Mouse (Mus musculus) cerebellum, adult (tissue): ENCODE measurements at regions not wholly inside any gene's neighbourhood (a gene's known extent, or its start where the extent isn't known, plus 50 kb on each side); places are given as distances from the start of the nearest gene placed in this dataset.
A peak's percentile ranks its signal among the peaks of the same experiment; 100 is the strongest.

ENCODE experiments used
- ATAC-seq: cut with Nextera tagmentation; 2 replicates; pipeline ENCODE4 v1.9.2; 2017; ENCODE audit warnings: mild to moderate bottlenecking, moderate library complexity, mixed read lengths; ENCODE audit not compliant: insufficient number of reproducible peaks, low FRiP score, low TSS enrichment

GRCm38 (mm10) chr5:64490445-64490950, 312.7 kb upstream of the Klf3 start:
- ATAC-seq: no peak

GRCm38 (mm10) chr5:64494429-64494828, 308.8 kb upstream of the Klf3 start:
- no peak for ATAC-seq

- no peak for ATAC-seq
Measured at GRCm38 (mm10) chr5:64496853-64497252, 306.3 kb upstream of the Klf3 start.

- ATAC-seq: no peak
Measured at GRCm38 (mm10) chr5:64498431-64498830, 304.8 kb upstream of the Klf3 start.

- ATAC-seq: no peak
Measured at GRCm38 (mm10) chr5:64499131-64499530, 304.1 kb upstream of the Klf3 start.

- ATAC-seq: no peak
Measured at GRCm38 (mm10) chr5:64500413-64500812, 302.8 kb upstream of the Klf3 start.

GRCm38 (mm10) chr5:64500866-64501265, 302.3 kb upstream of the Klf3 start:
- no peak for ATAC-seq

GRCm38 (mm10) chr5:64501746-64502145, 301.4 kb upstream of the Klf3 start:
- no peak for ATAC-seq

GRCm38 (mm10) chr5:64503514-64503913, 299.7 kb upstream of the Klf3 start:
- ATAC-seq: no peak

- ATAC-seq: no peak
Measured at GRCm38 (mm10) chr5:64504507-64504906, 298.7 kb upstream of the Klf3 start.

- no peak for ATAC-seq
Measured at GRCm38 (mm10) chr5:64505227-64505834, 297.9 kb upstream of the Klf3 start.

- ATAC-seq: peak; percentile 62; the same call in 1 of the 2 replicates
Measured at GRCm38 (mm10) chr5:64505835-64506600, 297.2 kb upstream of the Klf3 start.

- no peak for ATAC-seq
Measured at GRCm38 (mm10) chr5:64508565-64508964, 294.6 kb upstream of the Klf3 start.

GRCm38 (mm10) chr5:64513155-64513945, 289.8 kb upstream of the Klf3 start:
- peak; percentile 67 for ATAC-seq

GRCm38 (mm10) chr5:64516115-64516665, 287.0 kb upstream of the Klf3 start:
- no peak for ATAC-seq

GRCm38 (mm10) chr5:64517241-64517640, 285.9 kb upstream of the Klf3 start:
- no peak for ATAC-seq

- no peak for ATAC-seq
Measured at GRCm38 (mm10) chr5:64517835-64518234, 285.4 kb upstream of the Klf3 start.

GRCm38 (mm10) chr5:64519036-64519435, 284.2 kb upstream of the Klf3 start:
- no peak for ATAC-seq

- no peak for ATAC-seq
Measured at GRCm38 (mm10) chr5:64519731-64520130, 283.5 kb upstream of the Klf3 start.

GRCm38 (mm10) chr5:64521401-64521800, 281.8 kb upstream of the Klf3 start:
- ATAC-seq: no peak

GRCm38 (mm10) chr5:64521969-64522368, 281.2 kb upstream of the Klf3 start:
- no peak for ATAC-seq
